Comparison of ENCODE assay signal across 13 mouse cellular contexts in the genomic region with DNA sequence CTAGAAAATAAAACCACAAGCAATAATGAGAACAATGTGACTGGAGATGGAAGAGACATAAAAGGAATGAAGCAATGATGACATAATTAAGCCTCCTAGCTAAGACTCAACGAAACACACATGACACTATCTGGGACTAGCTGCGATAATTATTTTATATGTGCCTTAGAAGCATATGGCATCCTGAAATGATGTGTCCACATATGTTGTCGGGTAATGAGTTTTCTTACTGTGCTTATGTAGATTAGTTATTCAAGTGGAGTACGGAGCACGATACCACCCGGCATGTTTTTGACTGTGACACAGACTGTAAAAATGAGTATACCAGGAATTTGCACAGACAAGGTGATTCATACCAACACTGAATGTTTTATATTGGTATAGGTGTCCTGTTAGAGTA.
"Had no signal": no experiment of that assay in that cellular context is flagged by ENCODE, and none has a peak within 500 bp of the region (broad histone marks: within the 10 kb centered on the region; RNA-seq: fewer than 3 reads in every experiment).

No protein-coding gene starts in this region.

- H3K9me3 ChIP-seq: limb, embryonic 13.5 days; midbrain, embryonic 12.5 days; neural tube, embryonic 12.5 days had no signal

- H3K27me3 ChIP-seq: limb, embryonic 13.5 days; midbrain, embryonic 12.5 days; neural tube, embryonic 12.5 days had no signal

- H3K36me3 ChIP-seq: limb, embryonic 13.5 days; midbrain, embryonic 12.5 days; neural tube, embryonic 12.5 days had no signal

- H3K27ac ChIP-seq: layer of hippocampus, adult 2 months; limb, embryonic 13.5 days; liver, embryonic 14.5 days; midbrain, embryonic 12.5 days; neural tube, embryonic 12.5 days had no signal

- H3K4me1 ChIP-seq: limb, embryonic 13.5 days; midbrain, embryonic 12.5 days; neural tube, embryonic 12.5 days had no signal

- H3K4me2 ChIP-seq: limb, embryonic 13.5 days; midbrain, embryonic 12.5 days; neural tube, embryonic 12.5 days had no signal

- H3K9ac ChIP-seq: limb, embryonic 13.5 days; liver, embryonic 14.5 days; midbrain, embryonic 12.5 days; neural tube, embryonic 12.5 days had no signal

- H3K4me3 ChIP-seq: layer of hippocampus, adult 2 months; limb, embryonic 13.5 days; midbrain, embryonic 12.5 days; myocyte; neural tube, embryonic 12.5 days had no signal

- DNase-seq: kidney, adult 2 months; kidney, postnatal 36 days; left cerebral cortex, postnatal 4 days; lung, adult 18-20 months; right cerebral cortex, adult 18-20 months; right cerebral cortex, postnatal 25 days; thymus, postnatal 36 days had no signal
